Mouse (Mus musculus) gastrocnemius, adult 8-10 months (tissue): ENCODE measurements around the gene Bcat2. TPM values are rescaled to one million over a fixed set of nuclear protein-coding genes. Genes with fewer than 3 reads are reported as not detected.

Experiments
- DNase-seq, 2 experiments: peaks; one replicate each; pipeline ENCODE4 v3.0.0; 2022; ENCODE audit warnings: low spot score in 2 of 2
- total RNA-seq, 4 experiments: library from RNA; stranded (reverse); gene quantifications; 2 replicates each; pipeline ENCODE4 v1.2.4; 2022

Bcat2 gene
- total RNA-seq, 4 experiments from 2014 or later = 82.2 to 107 (median 91.8) TPM

DNA sequence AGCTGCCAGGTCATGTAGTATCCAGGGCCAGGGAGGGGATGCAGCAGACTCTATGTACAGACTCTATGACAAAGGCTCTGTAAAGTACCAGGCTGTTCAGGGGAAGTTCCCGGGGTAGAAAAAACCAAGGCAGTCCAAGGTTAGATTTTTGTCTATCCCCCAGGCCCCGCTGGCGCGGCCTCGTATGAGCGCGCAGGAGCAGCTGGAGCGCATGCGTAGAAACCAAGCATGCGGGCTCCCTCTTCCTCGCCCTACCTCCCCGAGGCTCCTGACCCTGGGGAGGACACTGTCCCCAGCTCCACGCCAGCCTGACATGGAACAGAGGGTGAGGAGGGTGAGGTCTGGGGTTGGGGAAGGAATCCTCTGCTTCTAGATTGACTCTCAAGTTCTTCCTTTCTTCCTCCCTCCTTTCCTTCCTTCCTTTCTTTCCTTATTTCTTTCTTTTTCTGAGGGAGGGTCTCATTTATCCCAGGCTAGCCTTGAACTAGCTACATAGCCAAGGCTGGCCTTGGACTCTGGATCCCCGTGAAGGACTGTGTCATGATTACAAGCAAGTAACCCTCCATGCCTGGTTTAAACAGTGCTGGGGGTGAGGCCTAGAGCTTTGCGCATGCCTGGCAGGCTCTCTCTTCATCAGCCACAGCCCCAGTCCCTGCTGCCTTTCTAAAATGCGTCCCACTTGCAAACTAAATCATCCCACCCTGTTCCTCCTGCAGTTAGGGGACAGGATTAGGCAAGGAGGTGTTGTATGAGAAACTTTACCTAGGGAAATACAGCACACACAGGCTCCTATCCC is 20.1 kb upstream of the Bcat2 start:
- no peak for DNase-seq

GRCm38 (mm10) chr7:45550821-45551511 is 19.0 kb upstream of the Bcat2 start:
- DNase-seq = no peak

- no peak for DNase-seq
Measured at GRCm38 (mm10) chr7:45551512-45551883, 18.5 kb upstream of the Bcat2 start.

- DNase-seq = no peak
Measured at GRCm38 (mm10) chr7:45553519-45553918, 16.4 kb upstream of the Bcat2 start.

DNA sequence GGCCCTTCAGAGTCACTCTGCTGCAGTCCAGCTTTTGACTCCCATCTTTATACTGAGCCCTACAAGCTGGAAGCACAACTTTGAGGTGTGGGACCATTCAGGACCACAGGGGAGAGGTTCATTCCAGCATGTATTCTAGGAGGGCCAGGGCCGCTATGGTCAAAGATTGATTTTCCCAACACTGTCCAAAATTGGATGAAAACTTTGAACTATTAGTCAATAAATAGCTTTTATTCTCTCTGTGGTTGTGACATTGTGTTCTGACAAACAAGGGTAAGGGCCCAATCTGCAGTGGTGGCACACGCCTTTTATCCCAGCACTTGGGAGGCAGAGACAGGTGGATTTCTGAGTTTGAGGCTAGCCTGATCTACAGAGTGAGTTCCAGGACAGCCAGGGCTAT is 16.0 kb upstream of the Bcat2 start:
- no peak for DNase-seq

GRCm38 (mm10) chr7:45554744-45555143 is 15.2 kb upstream of the Bcat2 start, which contains the start of gene Hsd17b14:
TSS of gene Hsd17b14 (plus strand) at chr7:45554893.
- no peak for DNase-seq

DNA sequence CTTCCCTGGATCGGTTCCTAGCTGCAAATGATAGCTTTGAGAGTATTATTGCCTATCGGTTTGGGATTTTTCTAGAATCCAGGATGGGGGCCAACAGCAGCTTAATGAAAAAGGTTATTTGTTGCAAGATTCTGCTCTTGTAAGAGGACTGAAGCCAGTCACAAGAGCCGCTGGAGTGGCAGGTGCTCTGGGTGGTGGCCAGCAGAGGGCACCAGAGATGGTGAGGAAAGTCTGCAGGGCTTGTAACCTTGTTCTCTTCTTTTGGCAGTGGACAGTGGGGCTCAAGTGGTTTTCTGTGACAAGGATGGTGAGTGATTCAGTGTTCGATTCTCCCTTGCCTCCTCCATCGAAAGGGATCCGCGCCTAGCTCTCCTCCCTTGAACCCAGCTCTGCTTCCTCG is 14.2 kb upstream of the Bcat2 start:
- peak; percentile 74 to 81 for DNase-seq

DNA sequence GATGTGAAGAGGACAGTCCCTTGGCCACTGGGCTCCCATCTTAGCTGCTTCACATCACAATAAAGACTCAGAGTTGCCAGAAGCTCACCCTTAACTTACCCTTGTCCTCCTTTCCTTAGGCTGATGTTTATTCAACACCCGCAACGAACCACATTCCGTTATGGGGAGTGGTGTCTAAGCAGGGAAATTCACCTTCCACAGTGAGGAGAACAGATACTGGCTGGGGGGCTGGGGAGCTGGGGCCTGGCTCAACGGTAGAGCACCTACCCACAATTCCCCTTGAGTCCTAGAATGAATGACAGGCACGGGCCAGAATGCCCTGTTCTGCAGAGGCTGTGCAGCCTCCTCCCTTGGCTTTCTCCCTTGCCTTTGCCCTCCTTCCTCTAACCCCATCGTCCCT is 11.0 kb upstream of the Bcat2 start:
- DNase-seq = no peak

DNA sequence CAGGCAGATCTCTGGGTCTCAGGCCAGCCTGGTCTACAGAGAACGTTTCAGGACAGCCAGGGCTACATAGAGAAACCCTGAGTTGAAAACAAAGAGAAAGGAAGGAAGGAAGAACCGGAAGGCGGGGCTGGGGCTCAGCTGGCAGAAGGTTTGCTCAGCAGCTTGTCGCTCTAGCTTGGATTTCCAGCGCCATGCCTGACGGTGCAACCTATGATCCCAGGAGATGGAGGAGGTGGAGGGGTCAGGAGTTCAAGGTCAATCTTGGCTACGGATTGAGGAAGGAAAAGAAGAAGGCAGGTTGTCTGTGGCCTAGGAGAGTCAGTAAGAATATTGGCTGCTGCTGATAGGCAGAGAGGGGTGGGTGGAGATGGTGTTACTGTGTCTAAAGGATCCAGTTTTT is 9.7 kb upstream of the Bcat2 start:
- DNase-seq = no peak

- DNase-seq = peak; percentile 70 to 73
Measured at GRCm38 (mm10) chr7:45560843-45561623, 8.9 kb upstream of the Bcat2 start.

DNA sequence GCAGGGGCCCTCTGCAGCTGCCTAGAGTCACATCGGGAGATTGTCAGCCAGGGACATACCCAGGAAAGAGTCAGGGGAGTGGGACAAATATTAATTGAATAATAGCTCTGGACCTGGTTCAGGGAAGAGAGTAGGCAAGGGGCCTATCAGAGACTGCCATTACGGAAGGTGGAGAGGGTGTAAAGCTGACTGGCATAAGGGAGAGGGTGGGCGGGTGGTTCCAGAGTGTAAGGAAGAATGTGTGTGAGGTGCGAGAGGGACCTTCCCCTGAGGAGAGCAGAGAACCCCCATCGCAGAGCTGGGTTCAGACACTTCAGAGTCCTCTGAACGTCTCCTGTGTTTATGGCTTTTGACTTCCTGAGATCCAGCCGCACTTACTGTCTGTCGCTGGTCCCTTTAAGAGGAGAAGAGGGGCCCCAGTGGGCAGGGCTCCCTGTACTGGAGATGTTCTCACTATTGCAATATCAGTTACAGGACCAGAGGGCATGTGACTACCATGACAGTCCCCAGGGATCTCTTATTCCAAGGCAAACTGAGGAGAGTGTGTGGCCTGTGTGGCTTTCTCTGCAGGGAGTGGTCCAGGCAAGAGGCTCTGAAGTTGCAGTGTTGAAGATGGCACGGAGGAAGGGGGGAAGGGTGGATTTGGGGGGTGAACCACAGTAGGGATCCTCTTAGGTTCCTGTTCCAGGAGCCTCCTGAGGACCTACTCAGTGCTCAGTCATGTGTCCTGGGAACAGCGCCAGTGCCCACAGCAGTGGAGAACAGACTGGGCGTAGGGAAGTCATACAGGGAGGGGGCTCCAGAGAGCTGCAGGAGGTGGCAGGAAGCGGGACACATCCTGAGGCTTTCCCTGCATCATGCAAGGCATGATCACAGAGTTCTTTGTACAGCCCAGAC is 8.1 kb upstream of the Bcat2 start:
- DNase-seq = peak; percentile 48 to 62

GRCm38 (mm10) chr7:45564811-45565210 is 5.1 kb upstream of the Bcat2 start:
- no peak for DNase-seq

- DNase-seq = no peak
Measured at GRCm38 (mm10) chr7:45565446-45565845, 4.5 kb upstream of the Bcat2 start.

DNA sequence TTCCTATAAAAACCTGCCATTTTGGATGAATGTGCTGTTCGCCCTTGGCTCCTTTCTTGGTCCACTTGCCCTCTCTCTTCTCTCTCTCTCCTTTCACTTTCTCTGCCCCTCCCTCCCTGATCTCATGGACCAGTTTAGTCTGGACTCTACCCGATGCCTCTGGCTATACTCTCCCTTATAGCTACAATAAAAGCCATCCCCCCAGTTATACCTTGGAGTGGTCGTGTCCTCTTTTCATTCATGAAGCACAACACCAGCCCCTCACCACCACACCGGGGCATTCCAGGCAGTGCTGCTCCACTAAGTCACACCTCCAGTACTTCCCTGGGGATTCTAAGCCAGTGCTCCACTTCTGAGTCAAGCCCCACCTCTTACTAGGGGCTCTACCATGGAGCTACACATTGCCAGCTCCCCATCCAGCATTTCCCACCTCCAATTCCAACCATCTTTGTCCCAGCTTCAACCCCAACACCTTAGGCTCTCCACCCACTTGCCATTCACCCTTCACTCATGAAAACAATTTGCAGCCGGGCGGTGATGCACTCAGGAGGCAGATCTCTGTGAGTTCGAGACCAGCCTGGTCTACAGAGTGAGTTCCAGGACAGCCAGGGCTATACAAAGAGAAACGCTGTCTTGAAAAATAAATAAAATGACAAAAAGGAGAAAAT is 2.7 kb upstream of the Bcat2 start:
- no peak for DNase-seq

DNA sequence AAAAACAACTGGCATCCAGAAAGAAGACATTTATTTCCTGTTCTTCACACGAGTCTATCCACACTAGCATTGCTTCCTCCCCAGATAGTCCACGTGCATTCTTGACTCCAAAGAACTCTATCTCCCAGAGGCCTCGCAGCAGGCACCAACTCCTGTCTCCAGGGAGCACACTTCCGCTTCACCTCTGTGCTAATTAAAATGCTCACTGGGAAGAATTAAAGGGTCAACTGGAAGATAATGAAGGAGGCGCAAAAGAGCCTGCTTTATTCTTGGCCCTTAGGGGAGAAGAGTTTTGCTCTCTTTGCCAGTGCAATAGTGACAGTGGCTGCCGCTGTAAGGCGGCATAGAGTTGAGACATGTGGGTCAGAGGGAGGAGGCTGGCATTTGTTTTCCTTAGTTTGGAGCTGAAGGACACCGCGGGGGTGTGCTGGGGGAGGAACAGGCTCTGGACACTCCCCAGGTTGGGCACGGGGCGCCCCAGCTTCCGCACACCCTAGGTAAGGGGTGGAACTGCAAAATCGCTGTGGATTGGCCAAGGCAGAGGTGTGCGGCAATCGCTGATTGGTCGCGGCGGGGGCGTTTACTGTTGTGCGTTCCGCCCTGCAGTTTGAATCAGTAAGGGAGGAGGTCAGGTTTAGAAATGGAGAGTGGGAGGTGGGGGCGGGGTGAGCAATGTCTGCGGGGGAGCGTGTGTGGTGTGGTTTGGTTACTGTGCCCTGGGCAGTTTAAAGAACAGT is 2.0 kb upstream of the Bcat2 start:
- peak; percentile 87 to 94 for DNase-seq

DNA sequence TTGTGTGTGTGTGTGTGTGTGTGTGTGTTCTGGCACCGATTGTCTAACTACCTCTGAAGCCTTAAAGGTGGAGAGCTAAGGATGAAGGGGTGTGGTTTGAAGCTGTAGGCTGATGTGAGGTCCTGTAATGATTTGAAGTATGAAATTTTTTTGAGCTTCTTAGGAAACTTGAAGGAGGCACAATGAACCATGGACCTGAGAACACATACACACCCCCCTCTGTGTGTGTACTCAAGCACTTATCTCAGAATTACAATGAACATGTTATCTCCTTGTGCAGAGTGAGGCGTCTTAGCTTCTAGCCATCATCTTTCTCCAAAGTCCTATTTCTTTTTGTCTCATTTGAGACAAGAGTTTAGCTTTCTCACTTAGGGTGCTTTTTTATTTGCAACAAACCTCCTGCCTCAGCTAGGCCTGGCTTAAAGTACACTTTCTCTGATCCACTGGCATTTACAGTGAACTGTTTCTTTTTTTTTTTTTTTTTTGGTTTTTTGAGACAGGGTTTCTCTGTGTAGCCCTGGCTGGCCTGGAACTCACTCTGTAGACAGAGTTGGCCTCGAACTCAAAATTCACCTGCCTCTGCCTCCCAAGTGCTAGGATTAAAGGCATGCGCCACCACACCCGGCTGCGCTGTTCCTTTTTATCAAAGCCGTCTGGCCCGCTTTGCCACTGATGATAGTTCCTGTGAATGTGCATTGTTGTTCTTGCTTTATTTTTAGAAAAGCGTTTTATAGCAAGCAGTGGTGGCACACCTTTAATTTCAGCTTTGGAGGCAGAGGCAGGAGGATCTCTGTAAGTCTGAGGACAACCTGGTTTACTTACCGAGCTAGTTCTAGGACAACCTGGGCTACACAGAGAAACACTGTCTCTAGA is 1.1 kb upstream of the Bcat2 start:
- no peak for DNase-seq

- no peak for DNase-seq
Measured at GRCm38 (mm10) chr7:45571966-45572365, 2.0 kb downstream of the Bcat2 start.

GRCm38 (mm10) chr7:45573954-45574353 is 4.0 kb downstream of the Bcat2 start:
- DNase-seq = no peak
